Mouse (Mus musculus): ENCODE data around the gene Wfdc15a.

Gene Wfdc15a

DNA sequence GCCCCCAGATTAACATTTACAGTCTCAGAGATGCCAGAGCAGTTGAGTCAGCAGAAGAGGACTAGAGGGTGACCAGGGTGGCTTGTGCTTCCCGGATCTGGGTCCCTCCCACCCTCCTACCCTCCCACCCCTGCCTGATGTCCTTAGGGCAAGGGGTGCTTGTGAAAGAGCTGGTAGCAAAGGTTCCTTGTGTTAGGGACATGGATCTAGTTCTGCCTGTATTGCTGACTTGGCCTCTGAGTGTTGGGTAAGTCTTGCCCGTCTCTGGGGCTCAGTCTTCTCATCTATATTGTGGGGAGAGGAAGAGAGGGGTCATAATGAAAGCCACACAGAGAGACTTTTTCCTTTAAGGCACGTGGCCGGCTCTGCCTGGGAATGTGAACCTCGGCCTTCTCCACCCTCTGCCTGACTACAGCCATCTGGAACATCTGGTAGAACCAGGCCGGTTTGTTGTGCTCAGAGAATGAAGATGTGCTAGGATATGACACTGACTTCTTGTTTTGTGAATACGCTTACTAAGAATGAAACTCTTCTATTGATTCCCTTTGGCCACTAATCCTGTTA, 17.2 kb downstream of the Wfdc15a start, which contains the start of gene Wfdc5:
Gene Wfdc5, minus strand, starts transcription at position 51 of the 564 bp plus-strand sequence.
- POLR2A ChIA-PET = interaction anchor here in 1 of 4 experiments (0.5 to 1.4 kb wide), 2 partner anchors 37 to 490 kb away, joined by 3 to 4 read pairs; no protein-coding TSS in a partner anchor
- CTCF ChIA-PET = no interaction called here

- POLR2A ChIA-PET = interaction anchor here in 2 of 4 experiments (0.6 to 1.4 kb wide), 6 partner anchors 12 to 85 kb away, joined by 3 to 11 read pairs (median 4); no protein-coding TSS in a partner anchor
Measured at GRCm38 (mm10) chr2:164180770-164181169, 19.2 kb downstream of the Wfdc15a start.

DNA sequence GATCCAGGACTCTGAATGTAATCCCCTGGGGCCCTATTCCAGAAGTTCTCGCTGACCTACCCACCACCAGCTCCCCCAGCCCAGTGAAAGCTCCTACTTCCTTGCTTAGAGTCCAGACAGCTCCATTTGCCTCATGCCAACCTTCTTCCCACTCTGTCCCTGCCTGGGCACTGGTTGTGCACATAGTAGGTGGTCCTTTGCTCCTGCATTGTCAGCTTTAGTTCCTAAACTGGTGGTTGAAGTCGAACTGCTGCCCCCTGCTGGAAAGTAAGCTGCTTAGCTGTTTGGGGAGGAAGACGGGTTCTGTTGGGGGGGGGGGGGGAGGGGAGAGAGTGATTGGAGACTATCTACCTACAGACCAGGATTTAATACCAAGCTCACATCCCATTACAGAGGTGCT, 19.8 kb downstream of the Wfdc15a start:
- ChIA-PET CTCF (interaction anchor here (0.5 to 2.3 kb wide), 20 partner anchors 10 to 1679 kb away, joined by 3 to 14 read pairs (median 3); partner anchors contain the start of genes Kcns1 (in 2 of the 4) and Wfdc12 (in 1 of the 4)), POLR2A (interaction anchor here in 2 of 4 experiments (0.6 to 1.4 kb wide), 8 partner anchors 9 to 86 kb away, joined by 3 to 11 read pairs (median 4); partner anchors contain the start of gene Kcns1 (in 1 of the 2))

More at GRCm38 (mm10) chr2:164180770-164181169, 19.2 kb downstream of the Wfdc15a start:
- CTCF ChIA-PET = interaction anchor here in 3 of 4 experiments (0.5 to 2.3 kb wide), 9 partner anchors 10 to 161 kb away, joined by 3 to 14 read pairs (median 3); partner anchors contain the start of gene Kcns1 (in 2 of the 3)

DNA sequence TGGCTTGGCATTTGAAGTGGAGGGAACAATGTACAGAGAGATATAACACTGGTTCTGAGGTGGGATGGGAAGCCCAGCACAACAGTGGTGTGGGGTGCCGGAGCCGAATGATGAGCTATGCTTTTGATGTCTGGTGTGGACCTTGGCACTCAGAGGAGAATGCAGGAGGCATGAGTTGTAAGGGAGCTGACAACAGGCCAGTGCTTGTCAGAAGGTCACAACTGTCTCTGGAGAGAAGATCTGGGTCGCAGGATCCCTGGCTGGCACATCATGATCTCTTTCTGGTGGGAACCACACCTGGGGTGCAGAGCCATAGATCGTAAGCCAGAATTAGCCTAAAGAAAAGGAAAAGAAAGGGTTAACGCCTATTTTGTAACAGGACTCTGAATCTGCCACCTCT, 22.1 kb downstream of the Wfdc15a start:
- POLR2A ChIA-PET = no interaction called here

GRCm38 (mm10) chr2:164175850-164176249, 24.1 kb downstream of the Wfdc15a start:
- ChIA-PET POLR2A (interaction anchor here in 1 of 4 experiments (0.6 to 1.2 kb wide), 3 partner anchors 35 to 106 kb away, joined by 3 read pairs; partner anchors contain the start of genes Stk4 and Tomm34), CTCF (interaction anchor here in 1 of 4 experiments (0.6 kb wide), 1 partner anchor 216 kb away, joined by 10 read pairs; no protein-coding TSS in a partner anchor)

More for the DNA sequence above, 22.1 kb downstream of the Wfdc15a start:
- CTCF ChIA-PET = interaction anchor here in 2 of 4 experiments (0.6 to 0.9 kb wide), 3 partner anchors 9 to 420 kb away, joined by 3 to 14 read pairs (median 3); no protein-coding TSS in a partner anchor

GRCm38 (mm10) chr2:164174649-164175395, 25.1 kb downstream of the Wfdc15a start:
- POLR2A ChIA-PET = interaction anchor here in 2 of 4 experiments (0.6 to 1.2 kb wide), 4 partner anchors 10 to 180 kb away, joined by 3 read pairs; partner anchors contain the start of genes Stk4 (in 1 of the 2) and Tomm34 (in 1 of the 2)
- CTCF ChIA-PET = interaction anchor here in 2 of 4 experiments (0.6 to 0.7 kb wide), 2 partner anchors 52 to 372 kb away, joined by 3 to 4 read pairs; no protein-coding TSS in a partner anchor

- CTCF ChIA-PET = no interaction called here
- POLR2A ChIA-PET = no interaction called here
Measured at GRCm38 (mm10) chr2:164173394-164173793, 26.5 kb downstream of the Wfdc15a start.

GRCm38 (mm10) chr2:164170902-164171301, 29.0 kb downstream of the Wfdc15a start, which contains the start of gene Kcns1:
Kcns1 (minus strand) TSS chr2:164171113.
- POLR2A ChIA-PET = interaction anchor here in 1 of 4 experiments (0.9 to 1.0 kb wide), 2 partner anchors 9 to 273 kb away, joined by 3 to 4 read pairs; partner anchors contain the start of gene Sdc4
- CTCF ChIA-PET = interaction anchor here in 2 of 4 experiments (1.6 to 3.1 kb wide), 2 partner anchors 9 kb away, joined by 8 to 14 read pairs; no protein-coding TSS in a partner anchor

- POLR2A ChIA-PET = no interaction called here
Measured at GRCm38 (mm10) chr2:164170326-164170725, 29.6 kb downstream of the Wfdc15a start.

GRCm38 (mm10) chr2:164168571-164168946, 31.4 kb downstream of the Wfdc15a start:
- POLR2A ChIA-PET = interaction anchor here in 2 of 4 experiments (1.1 to 2.3 kb wide), 5 partner anchors 12 to 111 kb away, joined by 3 to 5 read pairs (median 4); partner anchors contain the start of gene Tomm34 (in 2 of the 2)
- CTCF ChIA-PET = interaction anchor here in 3 of 4 experiments (0.6 to 1.4 kb wide), 4 partner anchors 10 to 515 kb away, joined by 3 to 7 read pairs (median 6); partner anchors contain the start of gene Slpi (in 1 of the 3)

More at GRCm38 (mm10) chr2:164170326-164170725, 29.6 kb downstream of the Wfdc15a start:
- CTCF ChIA-PET = interaction anchor here in 2 of 4 experiments (1.6 to 3.1 kb wide), 2 partner anchors 10 kb away, joined by 8 to 14 read pairs; no protein-coding TSS in a partner anchor

- POLR2A ChIA-PET = interaction anchor here in 2 of 4 experiments (0.7 to 2.3 kb wide), 7 partner anchors 10 to 110 kb away, joined by 3 to 5 read pairs (median 3); partner anchors contain the start of gene Tomm34 (in 1 of the 2)
- CTCF ChIA-PET = interaction anchor here in 3 of 4 experiments (0.6 to 1.4 kb wide), 7 partner anchors 9 to 516 kb away, joined by 3 to 7 read pairs (median 5); partner anchors contain the start of gene Slpi (in 2 of the 3)
Measured at GRCm38 (mm10) chr2:164167752-164168570, 32.0 kb downstream of the Wfdc15a start.

DNA sequence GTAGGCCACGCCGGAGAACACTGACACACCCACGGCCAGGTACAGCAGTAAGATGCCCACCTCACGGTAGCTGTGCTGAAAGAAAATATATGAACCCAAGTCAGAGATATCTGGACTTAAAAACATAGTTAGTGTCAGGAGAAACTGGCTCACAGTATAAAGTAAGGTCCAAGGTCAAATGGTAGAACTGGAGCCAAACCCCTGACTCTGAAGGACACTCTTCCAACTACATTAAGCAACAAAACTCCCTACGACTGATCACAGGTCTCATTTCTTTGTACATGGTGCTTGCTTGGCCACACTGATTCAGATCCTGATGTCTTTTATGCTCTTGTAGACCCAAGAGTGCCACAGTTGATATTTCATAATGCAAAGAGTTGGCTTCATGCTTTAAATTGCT, 35.0 kb downstream of the Wfdc15a start:
- ChIA-PET POLR2A (no interaction called here), CTCF (interaction anchor here in 1 of 4 experiments (1.1 kb wide), 1 partner anchor 30 kb away, joined by 4 read pairs; no protein-coding TSS in a partner anchor)

DNA sequence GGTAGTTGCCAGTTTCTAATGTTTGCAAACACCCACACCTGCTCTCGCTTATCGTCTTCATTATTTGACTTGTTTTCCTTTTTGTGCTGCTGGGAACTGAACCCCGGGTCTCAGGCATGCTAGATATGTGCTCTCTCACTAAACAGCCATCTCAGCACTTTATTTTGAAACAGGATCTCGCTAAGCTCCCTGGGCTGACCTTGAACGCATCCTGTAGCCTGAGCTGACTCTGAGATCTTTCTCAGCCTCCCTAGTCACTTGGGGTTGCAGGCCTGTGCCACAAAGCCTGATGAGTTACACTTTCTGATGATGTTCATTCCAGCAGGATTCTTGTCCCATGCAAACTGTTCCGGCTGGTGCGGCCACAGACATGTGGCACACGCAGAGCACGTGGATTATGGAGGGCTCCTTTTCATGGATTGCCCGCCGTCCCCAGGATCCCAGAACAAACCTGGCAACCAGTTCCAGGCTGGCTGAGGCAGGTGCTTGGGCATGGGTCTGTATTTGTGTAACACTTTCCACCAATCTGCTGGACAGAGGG, 38.3 kb downstream of the Wfdc15a start:
- ChIA-PET POLR2A (interaction anchor here in 2 of 4 experiments (0.6 to 1.1 kb wide), 3 partner anchors 12 to 42 kb away, joined by 3 to 5 read pairs (median 3); no protein-coding TSS in a partner anchor), CTCF (interaction anchor here in 3 of 4 experiments (0.6 to 1.4 kb wide), 4 partner anchors 19 to 357 kb away, joined by 3 to 4 read pairs (median 4); no protein-coding TSS in a partner anchor)

DNA sequence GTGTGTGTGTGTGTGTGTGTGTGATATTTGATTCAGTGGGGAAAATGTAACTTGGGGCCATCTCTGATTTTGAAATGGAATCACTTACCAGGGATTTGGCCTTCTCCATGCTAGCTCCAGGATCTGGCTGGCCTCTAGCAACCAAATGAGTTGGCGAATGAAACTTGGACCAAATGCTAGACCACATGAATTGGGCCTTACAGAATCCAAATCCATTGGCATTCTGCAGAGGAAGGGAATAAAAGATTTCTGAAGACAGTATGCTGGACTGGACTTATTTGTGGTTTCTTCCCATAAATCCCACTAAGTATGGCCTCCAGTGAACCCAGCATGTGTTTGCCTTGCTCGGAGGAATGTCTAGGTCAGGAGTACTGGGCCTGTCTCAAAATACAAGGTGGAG, 41.1 kb downstream of the Wfdc15a start:
- ChIA-PET CTCF (interaction anchor here in 1 of 4 experiments (0.7 kb wide), 1 partner anchor 10 kb away, joined by 7 read pairs; no protein-coding TSS in a partner anchor), POLR2A (interaction anchor here in 1 of 4 experiments (0.9 kb wide), 1 partner anchor 67 kb away, joined by 3 read pairs; no protein-coding TSS in a partner anchor)

DNA sequence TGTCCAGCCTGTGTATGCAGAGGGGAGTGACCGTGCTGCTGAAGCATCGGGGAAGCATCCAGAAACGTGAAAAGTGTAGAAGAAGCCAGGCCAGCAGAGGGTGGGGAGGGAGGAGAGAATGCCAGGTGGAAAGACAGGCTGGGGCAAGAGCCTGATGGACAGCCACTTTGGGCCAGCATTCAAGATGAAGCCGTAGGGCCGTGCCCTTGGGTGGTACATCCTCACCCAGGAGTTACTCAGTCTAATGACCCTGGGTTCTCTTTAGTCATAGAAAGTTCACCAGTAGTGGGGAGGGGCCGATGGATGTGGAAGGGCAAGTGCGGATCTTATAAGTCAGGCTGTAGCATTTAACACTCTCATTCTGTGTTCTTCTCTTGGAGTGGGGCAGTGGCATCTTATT, 43.8 kb downstream of the Wfdc15a start:
- CTCF ChIA-PET = no interaction called here
- POLR2A ChIA-PET = no interaction called here

DNA sequence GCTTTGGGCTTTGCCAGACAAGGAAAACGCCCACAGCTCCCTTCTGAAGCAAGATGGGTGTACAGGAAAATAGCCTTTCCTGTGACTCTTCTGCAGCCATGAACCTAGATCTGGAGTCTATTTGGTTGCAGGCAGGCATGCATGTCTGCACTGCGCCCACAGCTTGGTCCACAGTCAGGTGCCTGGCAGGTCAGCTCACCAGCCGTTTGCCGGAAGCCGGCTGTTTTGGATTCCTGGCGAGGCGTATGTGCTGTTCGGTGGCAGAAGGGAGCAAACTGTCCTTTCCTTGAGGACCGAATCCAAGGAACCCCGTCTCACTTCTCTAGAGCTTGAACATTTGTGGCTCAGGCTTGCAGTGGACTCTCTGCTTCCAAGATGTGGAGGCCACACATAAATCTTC, 45.9 kb downstream of the Wfdc15a start:
- ChIA-PET POLR2A (interaction anchor here in 2 of 4 experiments (0.6 to 1.6 kb wide), 4 partner anchors 12 to 1065 kb away, joined by 3 read pairs; no protein-coding TSS in a partner anchor), CTCF (interaction anchor here in 2 of 4 experiments (0.6 to 1.5 kb wide), 4 partner anchors 50 to 800 kb away, joined by 3 to 4 read pairs (median 4); partner anchors contain the start of gene Slpi (in 1 of the 2))

DNA sequence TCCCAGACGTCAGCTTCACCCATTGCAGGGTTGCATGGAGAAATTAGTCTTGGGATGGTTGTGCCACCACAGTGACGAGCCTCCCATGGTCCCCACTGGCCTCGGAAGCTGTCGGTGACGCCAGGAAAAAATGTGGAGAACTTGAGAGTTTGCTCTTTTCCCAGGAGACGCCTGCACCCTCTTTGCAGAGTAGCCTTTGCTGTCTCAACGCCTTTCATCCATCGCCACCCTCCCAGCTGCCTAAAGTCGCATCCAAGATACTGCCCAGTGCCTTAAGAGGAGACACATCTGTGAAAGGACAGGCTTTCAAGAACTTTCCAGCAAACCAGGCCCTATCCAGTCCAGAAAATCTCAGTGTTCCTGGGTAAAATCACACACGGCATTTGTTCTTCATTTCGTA, 47.6 kb downstream of the Wfdc15a start:
- ChIA-PET CTCF (no interaction called here), POLR2A (interaction anchor here in 1 of 4 experiments (1.5 kb wide), 1 partner anchor 44 kb away, joined by 3 read pairs; no protein-coding TSS in a partner anchor)
